Mouse (Mus musculus) embryonic fibroblast, embryonic 13.5 days (primary cell): ENCODE data around the gene Atic.

ENCODE experiments used
- CTCF ChIP-seq: IDR thresholded peaks from 2 replicates; pipeline ENCODE4 v1.5.1; 2011; ENCODE audit warnings: mild to moderate bottlenecking, control low read depth, low read length, moderate library complexity, borderline replicate concordance; ENCODE audit not compliant: insufficient read depth
- POLR2A ChIP-seq: IDR thresholded peaks from 2 replicates; pipeline ENCODE4 v1.6.1; 2011; ENCODE audit warnings: low read depth, mild to moderate bottlenecking, control low read depth, low read length, moderate library complexity

- TF ChIP-seq POLR2A: no peak
- no peak for TF ChIP-seq CTCF
Measured at GRCm38 (mm10) chr1:71583900-71584299, 26.9 kb downstream of the Atic start.
